Mouse (Mus musculus): Measurements from ENCODE around the gene Irf4. TPM values are rescaled to one million over a fixed set of nuclear protein-coding genes. Genes with fewer than 3 reads are reported as not detected.

Gene Irf4
- polyA plus RNA-seq, 1 experiment, result not detected

GRCm38 (mm10) chr13:30752581-30753187 lies 3.7 kb downstream of the Irf4 start:
- no peak for TF ChIP-seq GATA1 (IDR thresholded peaks at IDR 0.05; ENCODE audit: low read length)

DNA sequence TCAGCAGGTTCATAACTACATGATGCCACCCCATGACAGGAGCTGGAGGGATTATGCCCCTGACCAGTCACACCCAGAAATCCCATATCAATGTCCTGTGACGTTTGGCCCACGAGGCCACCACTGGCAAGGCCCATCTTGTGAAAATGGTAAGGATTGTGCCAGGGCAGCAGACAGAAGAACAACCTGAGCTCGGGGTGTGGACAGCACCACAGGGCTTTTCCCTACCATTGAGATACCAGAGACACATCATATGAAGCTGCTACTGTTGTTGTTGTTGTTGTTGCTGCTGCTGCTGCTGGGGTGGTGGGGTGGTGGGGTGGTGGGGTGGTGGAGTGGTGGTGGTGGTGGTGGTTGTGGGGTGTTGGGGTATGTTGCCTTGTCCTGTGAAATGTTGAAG lies 4.4 kb downstream of the Irf4 start:
- no peak for TF ChIP-seq GATA1 (IDR thresholded peaks at IDR 0.05; ENCODE audit: low read length)

DNA sequence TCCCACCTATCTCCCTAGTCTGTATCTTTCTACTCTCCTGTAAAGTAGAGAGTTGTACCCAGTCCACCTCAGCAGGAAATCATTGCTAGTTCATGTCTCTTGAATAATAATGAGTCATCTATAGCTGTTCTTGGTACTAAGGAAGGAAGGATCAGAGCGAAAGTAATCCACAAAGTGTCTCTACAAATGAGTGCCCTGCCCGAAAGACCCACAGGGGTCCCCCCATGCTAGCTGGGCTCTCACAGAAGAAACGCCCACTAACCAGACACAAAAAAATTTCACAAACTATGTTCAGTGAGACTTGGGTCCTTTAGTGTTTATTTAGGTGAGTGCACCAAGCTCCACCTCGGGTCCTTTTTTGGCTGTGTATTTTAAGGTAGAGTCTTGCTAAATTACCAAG lies 5.0 kb downstream of the Irf4 start:
- no peak for TF ChIP-seq GATA1 (IDR thresholded peaks at IDR 0.05; ENCODE audit: low read length)

GRCm38 (mm10) chr13:30754825-30755476 lies 5.9 kb downstream of the Irf4 start:
- no peak for TF ChIP-seq GATA1 (IDR thresholded peaks at IDR 0.05; ENCODE audit: low read length)

DNA sequence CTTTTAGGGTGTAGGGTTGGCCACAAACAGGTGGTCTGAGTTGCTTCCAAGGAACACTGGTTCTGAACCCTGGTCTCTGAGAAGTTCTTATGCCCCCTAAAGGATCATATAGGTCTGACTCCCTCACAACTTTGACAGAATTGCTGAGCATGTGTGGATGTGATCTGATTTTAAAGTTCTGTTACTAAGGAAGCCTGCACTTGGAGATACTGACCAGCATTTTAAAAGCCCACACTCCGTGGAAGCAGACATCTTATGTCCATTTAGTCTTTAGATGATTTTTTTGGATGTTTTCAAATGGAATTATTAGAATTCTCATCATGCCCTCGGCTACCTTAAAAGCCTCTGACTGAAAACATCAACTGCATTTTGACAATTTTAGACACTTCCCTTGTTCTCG lies 6.6 kb downstream of the Irf4 start:
- TF ChIP-seq GATA1 (IDR thresholded peaks at IDR 0.05; ENCODE audit: low read length), result no peak

GRCm38 (mm10) chr13:30755998-30756639 lies 7.1 kb downstream of the Irf4 start:
- no peak for TF ChIP-seq GATA1 (IDR thresholded peaks at IDR 0.05; ENCODE audit: low read length)

- TF ChIP-seq GATA1 (IDR thresholded peaks at IDR 0.05; ENCODE audit: low read length), result no peak
Observed at GRCm38 (mm10) chr13:30757264-30757900, 8.4 kb downstream of the Irf4 start.

DNA sequence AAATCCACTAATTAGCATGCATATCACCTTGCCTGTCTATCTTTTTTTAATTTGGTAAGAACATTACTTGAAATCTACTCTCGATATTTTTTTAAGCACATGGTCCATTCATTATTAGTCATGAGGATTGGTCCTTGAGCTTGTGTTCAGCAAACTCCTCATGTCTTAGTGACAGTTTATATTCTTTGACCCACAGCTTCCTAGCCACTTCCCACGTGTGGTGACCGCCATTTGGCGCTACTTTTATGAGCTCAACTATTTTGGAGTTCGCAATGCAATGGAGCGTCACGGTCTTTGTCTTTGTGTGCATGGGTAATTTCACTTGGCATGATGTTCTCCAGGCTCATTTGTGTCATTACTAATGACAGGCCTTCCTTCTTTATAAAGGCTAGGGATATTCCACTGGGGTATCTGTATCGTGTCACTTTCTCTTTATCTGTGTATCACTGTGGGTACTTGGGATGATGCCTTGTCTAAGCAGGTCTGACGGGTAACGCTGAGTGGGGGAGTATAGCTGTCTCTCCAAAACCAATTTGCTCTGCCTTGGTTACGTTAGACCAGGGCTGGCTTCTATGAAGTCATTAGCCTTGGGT lies 9.9 kb downstream of the Irf4 start:
- no peak for TF ChIP-seq GATA1 (IDR thresholded peaks at IDR 0.05; ENCODE audit: low read length)

DNA sequence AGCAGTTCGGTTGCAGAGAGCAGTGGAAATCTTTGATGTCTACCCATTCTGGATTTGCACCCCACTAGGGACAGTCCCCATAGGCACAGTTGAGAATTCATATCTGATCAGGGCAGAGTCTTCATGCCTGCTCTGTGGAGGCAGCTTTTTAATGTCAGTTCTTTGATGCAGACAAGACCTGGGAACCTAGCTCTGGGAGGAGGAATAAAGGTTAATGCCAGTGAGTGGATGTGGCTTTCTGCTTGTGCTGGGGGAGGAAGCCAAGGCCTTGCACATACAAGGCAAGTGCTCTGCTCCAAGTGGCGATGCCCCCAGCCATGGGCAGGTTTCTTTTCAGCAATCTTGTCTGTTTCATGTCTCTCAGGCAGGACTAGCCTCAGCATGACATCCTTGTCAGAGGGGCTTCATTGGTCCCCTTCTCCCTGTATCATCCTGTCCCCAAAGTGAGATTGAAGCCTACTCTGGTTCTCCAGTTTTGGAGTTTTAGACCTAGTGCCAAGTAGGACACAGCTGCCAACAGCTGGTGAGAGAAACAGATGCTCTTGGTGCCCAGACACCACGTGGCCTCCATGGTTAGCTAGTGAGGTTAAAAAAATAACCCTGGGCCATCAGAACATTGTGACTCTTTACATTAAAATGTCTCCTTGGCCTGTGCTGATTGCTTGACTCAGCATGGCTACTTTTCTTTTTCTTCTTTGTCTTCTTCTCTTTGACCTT lies 11.5 kb downstream of the Irf4 start:
- TF ChIP-seq GATA1 (IDR thresholded peaks at IDR 0.05; ENCODE audit: low read length), result no peak

DNA sequence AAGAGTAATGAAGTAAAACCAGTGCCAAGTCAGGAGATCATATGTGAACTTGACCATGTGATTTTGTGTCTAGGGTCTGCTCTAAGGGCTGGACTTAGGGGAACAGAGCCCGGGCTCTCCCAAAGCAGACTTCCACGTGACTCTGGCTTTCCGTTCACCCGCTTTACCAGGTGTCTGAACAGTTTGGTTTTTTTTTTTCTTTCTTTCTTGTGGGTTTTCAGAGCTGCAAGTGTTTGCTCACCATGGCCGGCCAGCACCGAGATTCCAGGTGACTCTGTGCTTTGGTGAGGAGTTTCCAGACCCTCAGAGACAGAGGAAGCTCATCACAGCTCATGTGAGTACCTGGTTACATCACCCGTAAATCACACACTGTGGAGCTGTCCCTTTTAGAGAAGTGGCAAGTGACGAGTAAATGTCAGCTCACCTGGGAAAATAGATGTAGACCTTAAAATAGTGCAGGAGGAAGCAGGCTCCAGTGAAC lies 12.2 kb downstream of the Irf4 start:
- no peak for TF ChIP-seq GATA1 (IDR thresholded peaks at IDR 0.05; ENCODE audit: low read length)

GRCm38 (mm10) chr13:30762224-30762623 lies 13.2 kb downstream of the Irf4 start:
- no peak for TF ChIP-seq GATA1 (IDR thresholded peaks at IDR 0.05; ENCODE audit: low read length)

- no peak for TF ChIP-seq GATA1 (IDR thresholded peaks at IDR 0.05; ENCODE audit: low read length)
Observed at GRCm38 (mm10) chr13:30764014-30764740, 15.2 kb downstream of the Irf4 start.

- TF ChIP-seq GATA1 (IDR thresholded peaks at IDR 0.05; ENCODE audit: low read length), result no peak
Observed at GRCm38 (mm10) chr13:30765906-30766305, 16.9 kb downstream of the Irf4 start.

DNA sequence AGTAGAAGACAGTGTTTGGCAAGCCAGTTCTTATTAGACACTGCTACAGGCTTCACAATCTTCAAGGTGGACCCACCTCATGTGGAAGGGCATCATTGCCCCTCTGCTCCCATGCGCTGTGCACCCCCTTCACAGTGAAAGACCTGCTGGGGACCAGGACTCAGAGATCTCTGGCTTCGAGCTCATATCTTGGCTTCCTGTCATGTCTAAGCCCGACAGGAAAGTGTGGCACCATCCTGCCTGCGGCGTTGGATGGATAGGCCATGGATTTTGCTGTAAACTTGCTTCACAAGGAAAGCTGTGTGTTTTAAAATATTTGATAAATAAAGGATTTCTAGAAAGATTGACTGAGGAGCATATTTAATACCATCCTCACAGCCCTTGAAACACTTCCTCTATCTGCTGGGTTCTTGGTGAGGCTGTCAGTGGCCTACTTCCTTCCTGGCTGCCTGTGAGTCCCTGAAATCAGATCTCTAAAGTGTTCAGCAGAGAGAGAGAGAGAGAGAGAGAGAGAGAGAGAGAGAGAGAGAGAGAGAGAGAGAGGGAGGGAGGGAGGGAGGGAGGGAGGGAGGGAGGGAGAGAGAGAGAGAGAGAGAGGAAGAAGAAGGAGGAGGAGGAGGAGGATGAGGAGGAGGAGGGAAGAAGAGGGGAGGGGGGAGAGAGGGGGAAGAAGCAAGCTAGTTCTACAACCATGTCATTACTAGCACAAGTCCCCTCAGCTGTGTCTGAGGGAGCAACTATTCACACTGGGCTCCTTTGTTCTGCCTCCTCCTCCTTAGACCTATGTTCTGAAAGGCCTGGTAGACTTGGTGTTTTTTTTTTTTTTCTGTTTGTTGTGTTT lies 17.8 kb downstream of the Irf4 start:
- no peak for TF ChIP-seq GATA1 (IDR thresholded peaks at IDR 0.05; ENCODE audit: low read length)

Measured in G1E-ER4 (cell line).